Mouse (Mus musculus) kidney, adult 2 months (tissue): ENCODE results near the gene Ranbp1. TPM values are rescaled to one million over a fixed set of nuclear protein-coding genes. Genes with fewer than 3 reads are reported as not detected.

Source experiments
- DNase-seq: peaks from one replicate; pipeline ENCODE4 v3.0.0; 2021
- H3K27ac ChIP-seq: fragments of 200-500 bp; 2 replicates; pipeline ENCODE4 v1.5.1; 2012; ENCODE audit warnings: low read depth, low read length, control low read depth, inconsistent platforms; ENCODE audit not compliant: insufficient read depth
- H3K27me3 ChIP-seq: fragments of 200-500 bp; replicated peaks from 2 replicates; pipeline ENCODE4 v1.6.1; 2012; ENCODE audit warnings: mild to moderate bottlenecking, moderate library complexity, low read length, inconsistent platforms; ENCODE audit not compliant: control insufficient read depth, insufficient read depth
- H3K36me3 ChIP-seq: fragments of 200-500 bp; 2 replicates; pipeline ENCODE4 v1.6.1; 2012; ENCODE audit warnings: mild to moderate bottlenecking, moderate library complexity, low read length, inconsistent platforms; ENCODE audit not compliant: control insufficient read depth, insufficient read depth
- H3K4me1 ChIP-seq: fragments of 200-500 bp; 2 replicates; pipeline ENCODE4 v1.6.1; 2011; ENCODE audit warnings: low read length; ENCODE audit not compliant: control insufficient read depth, insufficient read depth
- H3K4me3 ChIP-seq: fragments of 200-500 bp; 2 replicates; pipeline ENCODE4 v1.5.1; 2011; ENCODE audit warnings: mild to moderate bottlenecking, low read depth, low read length, control low read depth; ENCODE audit not compliant: insufficient read depth
- CTCF ChIP-seq: fragments of 200-500 bp; conservative IDR thresholded peaks from 2 replicates; pipeline ENCODE4 v1.5.1; 2011; ENCODE audit warnings: low read depth, mild to moderate bottlenecking, control low read depth, low read length, moderate library complexity, mixed read lengths; ENCODE audit not compliant: insufficient read depth, insufficient read length
- POLR2A ChIP-seq: fragments of 200-500 bp; IDR thresholded peaks from one replicate; pipeline ENCODE4 v1.6.1; 2011; ENCODE audit warnings: low read depth, low read length, control low read depth
- WGBS: fragments of 180-500 bp; shearing (Covaris S2); methylation state at CpG from one replicate; pipeline ENCODE4 v1.1.7; 2018; 5-methylcytosine and 5-hydroxymethylcytosine counted together
- polyA plus RNA-seq: library from polyadenylated mRNA; depleted of rRNA; stranded (reverse); fragments of >200 nt; gene quantifications from 2 replicates; pipeline ENCODE4 v1.2.3, GENCODE M21; 2012

Ranbp1 gene
- polyA plus RNA-seq, 1 experiment: 38.5 TPM

DNA sequence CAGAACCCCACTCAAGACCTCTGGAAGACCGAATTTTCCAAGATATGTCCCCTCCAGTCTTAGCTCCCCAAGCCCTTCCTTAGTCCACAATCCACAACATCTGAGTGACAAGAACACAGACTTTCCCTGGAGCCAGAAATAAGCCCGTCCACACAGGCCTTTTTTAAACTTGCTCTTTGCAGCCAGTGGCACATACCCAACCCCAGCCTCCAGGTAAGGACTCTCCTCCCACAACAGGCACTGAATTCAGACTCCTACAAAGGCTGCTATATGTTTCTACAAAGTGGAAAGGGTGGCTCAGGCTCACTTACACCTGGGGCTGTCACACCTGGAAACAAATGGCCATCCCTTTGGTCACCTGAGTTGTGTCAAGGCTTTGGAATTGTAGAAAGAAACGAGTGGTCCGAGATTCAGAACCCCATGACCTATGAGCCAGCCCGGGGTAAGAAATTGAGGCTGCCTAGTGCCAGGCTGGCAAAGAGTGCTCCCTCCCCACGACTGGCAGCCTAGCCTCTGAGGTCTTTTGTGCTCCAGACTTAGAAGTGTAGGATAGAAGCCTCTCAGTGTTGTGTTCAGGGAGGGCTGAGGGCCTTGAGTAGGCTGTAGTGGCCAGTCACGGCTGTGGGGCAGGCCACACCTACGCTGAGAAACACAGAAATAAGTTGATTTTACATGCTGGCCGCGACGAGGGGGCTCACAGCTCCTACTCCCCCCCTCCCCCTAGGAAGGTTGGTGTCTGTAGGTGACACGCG lies 14.4 kb downstream of the Ranbp1 start:
- Histone ChIP-seq H3K27me3 (no peaks in the 10 kb centered on the region), H3K36me3 (no peaks in the 10 kb centered on the region), H3K4me1 (peaks cover 10% of the 10 kb centered on the region; the same call in 1 of the 2 replicates), H3K27ac (no peak overlapping the region), H3K4me3 (peak overlapping the region; percentile 77)
- WGBS: 11% methylated on average over 13 of the region's 13 CpGs
- no peak for TF ChIP-seq CTCF
- no peak for TF ChIP-seq POLR2A
- DNase-seq: peak; percentile 20

DNA sequence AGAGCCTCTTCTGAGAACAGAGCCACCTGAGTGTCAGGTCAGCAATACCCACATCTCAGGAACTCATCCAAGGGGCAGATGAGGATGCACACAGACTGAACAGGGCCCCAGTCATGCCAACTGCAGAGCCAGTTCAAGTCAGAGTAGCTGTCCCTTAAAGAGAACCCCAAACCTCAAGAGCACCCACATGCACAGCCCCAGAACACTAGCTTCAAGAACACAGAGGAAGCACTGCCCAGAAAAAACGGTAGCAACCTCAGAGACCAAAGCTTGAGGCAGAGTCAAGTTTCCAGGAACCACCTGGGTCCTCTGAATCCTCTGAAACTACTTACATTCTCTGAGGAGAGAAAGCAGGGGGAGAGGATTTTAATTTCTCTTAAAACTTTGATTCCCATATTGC lies 15.1 kb downstream of the Ranbp1 start:
- DNase-seq: no peak
- Histone ChIP-seq H3K4me1 (peaks cover 10% of the 10 kb centered on the region; the same call in 1 of the 2 replicates), H3K4me3 (no peak overlapping the region), H3K27ac (no peak overlapping the region), H3K27me3 (no peaks in the 10 kb centered on the region), H3K36me3 (no peaks in the 10 kb centered on the region)
- TF ChIP-seq POLR2A: no peak
- no peak for TF ChIP-seq CTCF
- 7% methylated on average over 1 of the region's 1 CpGs for WGBS

GRCm38 (mm10) chr16:18231451-18231850 lies 17.1 kb downstream of the Ranbp1 start:
- TF ChIP-seq POLR2A: no peak
- no peak for TF ChIP-seq CTCF
- H3K4me1 ChIP-seq: peaks cover 10% of the 10 kb centered on the region; the same call in 1 of the 2 replicates
- DNase-seq: no peak
- H3K27me3 ChIP-seq: no peaks in the 10 kb centered on the region
- H3K27ac ChIP-seq: no peak overlapping the region
- 76% methylated on average over 4 of the region's 4 CpGs for WGBS
- no peaks in the 10 kb centered on the region for H3K36me3 ChIP-seq
- H3K4me3 ChIP-seq: no peak overlapping the region

- WGBS: 72% methylated on average over 3 of the region's 3 CpGs
- TF ChIP-seq CTCF (no peak), POLR2A (no peak)
- Histone ChIP-seq H3K4me1 (peaks cover 9% of the 10 kb centered on the region; the same call in 1 of the 2 replicates), H3K27ac (no peak overlapping the region), H3K4me3 (no peak overlapping the region), H3K27me3 (no peaks in the 10 kb centered on the region), H3K36me3 (no peaks in the 10 kb centered on the region)
- no peak for DNase-seq
These were observed 17.5 kb downstream of the Ranbp1 start for GRCm38 (mm10) chr16:18231047-18231446.

DNA sequence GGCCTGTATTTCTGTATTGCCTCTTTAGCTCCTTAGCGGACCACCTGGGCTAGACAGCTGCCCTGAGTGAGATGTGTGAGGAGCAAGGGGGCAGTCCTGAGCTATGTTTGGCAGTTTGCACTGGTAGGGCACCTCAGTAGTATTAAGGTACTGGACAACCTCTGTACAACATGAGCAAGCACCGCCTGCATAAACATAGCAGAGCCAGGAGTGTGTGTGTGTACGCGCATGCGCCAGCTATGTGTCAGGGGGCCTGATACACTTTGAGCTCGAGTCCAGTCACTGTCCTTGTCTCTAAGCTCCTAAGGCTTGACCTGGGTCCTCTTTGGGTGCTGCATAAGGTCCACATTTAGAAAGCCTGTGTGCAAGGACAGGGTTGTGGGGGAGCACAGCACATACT lies 17.9 kb downstream of the Ranbp1 start:
- 85% methylated on average over 6 of the region's 6 CpGs for WGBS
- TF ChIP-seq CTCF (no peak), POLR2A (no peak)
- H3K27me3 ChIP-seq: no peaks in the 10 kb centered on the region
- no peak overlapping the region for H3K4me3 ChIP-seq
- no peaks in the 10 kb centered on the region for H3K36me3 ChIP-seq
- DNase-seq: no peak
- H3K4me1 ChIP-seq: 0 out of 2 replicates have a peak, but pooled peaks cover 7% of the 10 kb centered on the region
- H3K27ac ChIP-seq: no peak overlapping the region

- no peaks in the 10 kb centered on the region for H3K27me3 ChIP-seq
- no peak overlapping the region for H3K27ac ChIP-seq
- H3K36me3 ChIP-seq: no peaks in the 10 kb centered on the region
- WGBS: 35% methylated on average over 11 of the region's 11 CpGs
- DNase-seq: peak; percentile 9
- no peak overlapping the region for H3K4me3 ChIP-seq
- TF ChIP-seq CTCF (no peak), POLR2A (no peak)
- 0 out of 2 replicates have a peak, but pooled peaks cover 7% of the 10 kb centered on the region for H3K4me1 ChIP-seq
These were observed 18.9 kb downstream of the Ranbp1 start for GRCm38 (mm10) chr16:18229622-18230021.

GRCm38 (mm10) chr16:18228856-18229255 lies 19.7 kb downstream of the Ranbp1 start:
- 0 out of 2 replicates have a peak, but pooled peaks cover 4% of the 10 kb centered on the region for H3K4me1 ChIP-seq
- 82% methylated on average over 4 of the region's 4 CpGs for WGBS
- DNase-seq: no peak
- no peak for TF ChIP-seq POLR2A
- no peak for TF ChIP-seq CTCF
- no peaks in the 10 kb centered on the region for H3K36me3 ChIP-seq
- H3K27ac ChIP-seq: no peak overlapping the region
- H3K4me3 ChIP-seq: no peak overlapping the region
- no peaks in the 10 kb centered on the region for H3K27me3 ChIP-seq
